8 mouse cellular contexts compared by ENCODE assay signal in the genomic region with DNA sequence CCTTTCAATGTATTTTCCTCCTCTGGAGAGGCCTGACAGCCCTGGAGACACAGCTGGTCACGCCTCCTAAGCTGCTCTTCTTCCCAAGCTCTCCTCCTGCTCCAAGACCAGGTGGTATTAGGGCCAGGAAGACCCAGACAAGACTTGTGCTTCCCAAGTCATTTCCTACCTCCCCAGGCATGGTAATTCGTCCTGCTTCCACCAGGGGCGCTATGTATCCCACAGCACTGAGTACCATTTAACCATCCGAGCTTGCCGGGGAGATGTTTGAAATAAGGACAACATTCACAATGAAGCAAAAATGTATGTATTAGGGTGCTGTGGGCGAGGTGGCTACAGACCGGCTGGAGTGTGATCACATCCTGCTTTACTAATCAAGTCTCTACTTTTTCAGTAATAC.
DNase-seq lines count a peak whose midpoint lies in the region; ATAC-seq and TF ChIP-seq lines count a peak whose summit lies in the region.

No protein-coding gene starts in this region.

- CTCF ChIA-PET in Patski (lab: Charles Lee) = no interaction called here

- H3K36me3 ChIP-seq in heart, embryonic 10.5 days = no peaks in the 10 kb centered on the region
- H3K36me3 ChIP-seq in heart, embryonic 11.5 days (ENCODE audit: control insufficient read depth, insufficient read depth, low read length) = no peaks in the 10 kb centered on the region
- H3K36me3 ChIP-seq in embryonic facial prominence, embryonic 11.5 days (replicated peaks; ENCODE audit: control insufficient read depth, insufficient read depth, low read depth, low read length) = no peaks in the 10 kb centered on the region

- no peak for DNase-seq in heart, embryonic 10.5 days (ENCODE audit: low spot score)
- peak; percentile 49 for DNase-seq in A20 (ENCODE audit: low read depth, low spot score)
- no peak for DNase-seq in Patski (ENCODE audit: low read depth, low spot score)
- DNase-seq in embryonic facial prominence, embryonic 11.5 days (ENCODE audit: low spot score) = peak; percentile 45
- peak; percentile 5 for DNase-seq in layer of hippocampus, adult 9-11 months
- DNase-seq in natural killer cell, adult 2 months (ENCODE audit: low spot score in 2 of 2) = peak; percentile 5 to 8
- no peak for DNase-seq in spleen, postnatal 14 days (ENCODE audit: low spot score in 2 of 2)

- no peaks in the 10 kb centered on the region for H3K27me3 ChIP-seq in heart, embryonic 10.5 days (ENCODE audit: insufficient read depth, poor library complexity, severe bottlenecking)
- no peaks in the 10 kb centered on the region for H3K27me3 ChIP-seq in heart, embryonic 11.5 days (ENCODE audit: control insufficient read depth, insufficient read depth, low read length)
- H3K27me3 ChIP-seq in Patski = peaks cover 34% of the 10 kb centered on the region
- H3K27me3 ChIP-seq in embryonic facial prominence, embryonic 11.5 days (ENCODE audit: control insufficient read depth, insufficient read depth, low read length) = no peaks in the 10 kb centered on the region

- H3K9me3 ChIP-seq in heart, embryonic 10.5 days = no peaks in the 10 kb centered on the region
- no peaks in the 10 kb centered on the region for H3K9me3 ChIP-seq in heart, embryonic 11.5 days (replicated peaks; ENCODE audit: control insufficient read depth, low read length)
- no peaks in the 10 kb centered on the region for H3K9me3 ChIP-seq in embryonic facial prominence, embryonic 11.5 days (replicated peaks; ENCODE audit: control insufficient read depth, low read length)

- POLR2A ChIA-PET in Patski (lab: Charles Lee) = no interaction called here

- WGBS in heart, embryonic 10.5 days = 49% methylated on average over 7 of the region's 7 CpGs
- WGBS in heart, embryonic 11.5 days (ENCODE audit: insufficient replicate concordance) = 48% methylated on average over 7 of the region's 7 CpGs
- 51% methylated on average over 7 of the region's 7 CpGs for WGBS in embryonic facial prominence, embryonic 11.5 days

- no peak for ATAC-seq in heart, embryonic 11.5 days (replicated peaks; ENCODE audit: insufficient number of reproducible peaks, low FRiP score, low TSS enrichment)
- no peak for ATAC-seq in Patski
- 0 out of 2 replicates have a peak, but pooled peaks have one; percentile 3 for ATAC-seq in embryonic facial prominence, embryonic 11.5 days (replicated peaks; ENCODE audit: insufficient number of reproducible peaks, low FRiP score, low TSS enrichment, low read depth)

- H3K4me3 ChIP-seq in heart, embryonic 10.5 days = no peak overlapping the region
- H3K4me3 ChIP-seq in heart, embryonic 11.5 days (ENCODE audit: low read depth, low read length) = no peak overlapping the region
- no peak overlapping the region for H3K4me3 ChIP-seq in embryonic facial prominence, embryonic 11.5 days (ENCODE audit: low read depth, low read length)

- no peak overlapping the region for H3K9ac ChIP-seq in heart, embryonic 11.5 days (ENCODE audit: low read depth, low read length)
- no peak overlapping the region for H3K9ac ChIP-seq in embryonic facial prominence, embryonic 11.5 days (replicated peaks; ENCODE audit: low read length)

- in situ Hi-C loops in Patski (cut with MboI; ENCODE audit: low pct_unique_long_range_greater_than_20kb) = no loop called here

- peak; percentile 73 for TF ChIP-seq CTCF in Patski (IDR thresholded peaks at IDR 0.05)

- H3K27ac ChIP-seq in heart, embryonic 10.5 days = peak overlapping the region; percentile 62
- no peak overlapping the region for H3K27ac ChIP-seq in heart, embryonic 11.5 days (ENCODE audit: low read depth, low read length)
- H3K27ac ChIP-seq in embryonic facial prominence, embryonic 11.5 days (replicated peaks; ENCODE audit: low read depth, low read length) = no peak overlapping the region

- H3K4me2 ChIP-seq in heart, embryonic 11.5 days = no peak overlapping the region
- H3K4me2 ChIP-seq in embryonic facial prominence, embryonic 11.5 days (ENCODE audit: low read depth, low read length) = no peak overlapping the region

- no peaks in the 10 kb centered on the region for H3K4me1 ChIP-seq in heart, embryonic 10.5 days
- no peaks in the 10 kb centered on the region; the same call in 1 of the 2 replicates for H3K4me1 ChIP-seq in heart, embryonic 11.5 days (ENCODE audit: control insufficient read depth, insufficient read depth, low read length)
- no peaks in the 10 kb centered on the region for H3K4me1 ChIP-seq in embryonic facial prominence, embryonic 11.5 days (ENCODE audit: control insufficient read depth, insufficient read depth, low read length)

Comparison
In these comparisons a context has a peak if more than half of its experiments do, and no peak if none do; other contexts are left out.
1. DNase-seq: peak in A20 (single experiment), embryonic facial prominence, embryonic 11.5 days (single experiment), layer of hippocampus, adult 9-11 months (single experiment) and natural killer cell, adult 2 months (2 of 2); none in heart, embryonic 10.5 days (single experiment), Patski (single experiment) and spleen, postnatal 14 days (0 of 2).